Mouse (Mus musculus) lung, adult 2 months (tissue): Measurements from ENCODE around the gene Opalin.

Source experiments
- CTCF ChIP-seq: fragments of 200-500 bp; IDR thresholded peaks from 2 replicates; pipeline ENCODE4 v1.5.1; 2011; ENCODE audit warnings: mild to moderate bottlenecking, low read length, control low read depth; ENCODE audit not compliant: insufficient read depth
- POLR2A ChIP-seq: fragments of 200-500 bp; IDR thresholded peaks from 2 replicates; pipeline ENCODE4 v1.6.1; 2011; ENCODE audit warnings: low read depth, mild to moderate bottlenecking, control low read depth, low read length, borderline replicate concordance; ENCODE audit errors: extremely low read depth

DNA sequence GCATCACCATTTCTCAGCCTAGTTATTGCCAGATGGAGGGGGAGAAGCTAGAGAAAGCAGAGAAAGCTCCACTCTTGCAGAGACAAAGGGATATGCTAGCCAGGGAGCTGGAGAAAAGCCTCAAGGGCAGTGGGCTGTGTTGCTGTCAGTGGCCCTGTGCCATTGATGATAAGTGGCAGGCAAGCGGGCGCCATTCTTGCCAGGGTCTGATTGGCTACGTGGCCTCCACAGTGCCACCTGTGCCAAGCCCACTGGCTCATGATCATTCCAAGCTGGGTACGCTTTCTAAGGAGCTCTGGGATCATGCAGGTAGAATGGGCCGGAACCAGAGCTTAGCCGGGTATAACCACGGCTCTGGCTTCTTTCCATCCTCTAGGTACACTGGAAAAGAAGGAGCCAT, 23.9 kb upstream of the Opalin start:
- TF ChIP-seq CTCF: no peak
- no peak for TF ChIP-seq POLR2A
